Mouse (Mus musculus): ENCODE data around the gene Gm21852.
"Not testable (repeated sequence)": the region's sequence is repeated elsewhere in the genome, so short reads cannot be mapped to it uniquely, and the experiment has no call there.

Gene Gm21852

DNA sequence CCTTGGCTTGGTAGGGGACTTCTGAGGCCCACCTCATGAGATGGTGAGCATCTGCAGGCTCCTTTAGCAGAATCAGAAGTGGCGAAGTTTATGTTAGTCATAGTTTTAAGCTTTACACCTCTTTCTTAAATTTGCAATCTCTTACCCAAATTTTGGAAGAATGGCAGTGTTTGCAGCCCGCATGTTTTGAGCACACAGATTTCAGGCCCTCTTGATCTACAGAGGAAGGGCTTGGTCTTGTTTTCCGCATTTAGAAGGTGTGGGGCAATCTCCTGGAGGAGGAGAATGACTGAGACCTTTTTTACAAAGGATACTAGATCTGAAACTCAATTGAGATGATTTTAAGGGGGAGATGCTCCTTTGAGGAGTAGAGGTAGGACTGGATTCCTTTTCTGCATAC is at the start of gene Gm21852:
Gene Gm21852 (minus strand): TSS at position 101 of the 400 bp plus-strand sequence.
- not testable (repeated sequence) for DNase-seq (ENCODE audit: low spot score)
